Mouse (Mus musculus): ENCODE measurements around the gene Akt2.

Gene Akt2

GRCm38 (mm10) chr7:27590088-27590487, 1.3 kb upstream of the Akt2 start:
- DNase-seq = no peak

- DNase-seq = peak; percentile 31
These were observed 662 bp upstream of the Akt2 start for GRCm38 (mm10) chr7:27590566-27591213.

GRCm38 (mm10) chr7:27592217-27592929, 1.0 kb downstream of the Akt2 start:
- DNase-seq = peak; percentile 75

- peak; percentile 14 for DNase-seq
These were observed 1.7 kb downstream of the Akt2 start for GRCm38 (mm10) chr7:27592934-27593645.

- no peak for DNase-seq
These were observed 5.5 kb downstream of the Akt2 start for GRCm38 (mm10) chr7:27596586-27597503.

- DNase-seq = no peak
These were observed 6.7 kb downstream of the Akt2 start for GRCm38 (mm10) chr7:27598053-27598452.

- no peak for DNase-seq
These were observed 10.3 kb downstream of the Akt2 start for GRCm38 (mm10) chr7:27601628-27602027.

- no peak for DNase-seq
These were observed 10.8 kb downstream of the Akt2 start for GRCm38 (mm10) chr7:27602161-27602560.

- no peak for DNase-seq
These were observed 11.5 kb downstream of the Akt2 start for GRCm38 (mm10) chr7:27602835-27603234.

GRCm38 (mm10) chr7:27604661-27605348, 13.5 kb downstream of the Akt2 start:
- no peak for DNase-seq

- no peak for DNase-seq
These were observed 14.3 kb downstream of the Akt2 start for GRCm38 (mm10) chr7:27605499-27606285.

GRCm38 (mm10) chr7:27606481-27607254, 15.3 kb downstream of the Akt2 start:
- no peak for DNase-seq

GRCm38 (mm10) chr7:27607580-27607979, 16.2 kb downstream of the Akt2 start:
- DNase-seq = no peak

- DNase-seq = no peak
These were observed 16.8 kb downstream of the Akt2 start for GRCm38 (mm10) chr7:27608130-27608529.

GRCm38 (mm10) chr7:27609285-27609684, 17.9 kb downstream of the Akt2 start:
- no peak for DNase-seq

GRCm38 (mm10) chr7:27609688-27610087, 18.3 kb downstream of the Akt2 start:
- peak; percentile 17 for DNase-seq

- no peak for DNase-seq
These were observed 19.0 kb downstream of the Akt2 start for GRCm38 (mm10) chr7:27610370-27610769.

GRCm38 (mm10) chr7:27610871-27611270, 19.5 kb downstream of the Akt2 start:
- DNase-seq = no peak

GRCm38 (mm10) chr7:27612940-27613339, 21.6 kb downstream of the Akt2 start:
- no peak for DNase-seq

- no peak for DNase-seq
These were observed 22.6 kb downstream of the Akt2 start for GRCm38 (mm10) chr7:27613751-27614499.

Data from thymus, postnatal 14 days (tissue).